Mouse (Mus musculus) testis, adult 2 months (tissue): Measurements from ENCODE around the gene Wasl.

Experiments
- CTCF ChIP-seq: fragments of 200-500 bp; IDR thresholded peaks from 2 replicates; pipeline ENCODE4 v1.5.1; 2012; ENCODE audit warnings: low read depth, mild to moderate bottlenecking, inconsistent platforms, low read length, moderate library complexity; ENCODE audit not compliant: control insufficient read depth, insufficient read depth, insufficient replicate concordance
- POLR2A ChIP-seq: fragments of 200-500 bp; IDR thresholded peaks from 2 replicates; pipeline ENCODE4 v1.6.1; 2012; ENCODE audit warnings: low read depth, mild to moderate bottlenecking, inconsistent platforms, low read length, moderate library complexity; ENCODE audit not compliant: control insufficient read depth

- TF ChIP-seq CTCF (no peak), POLR2A (no peak)
Measured at GRCm38 (mm10) chr6:24656094-24656493, 8.7 kb downstream of the Wasl start.
